Mouse (Mus musculus) subcutaneous adipose tissue, adult 2 months (tissue): Measurements from ENCODE around the gene Ptbp1. TPM values are rescaled to one million over a fixed set of nuclear protein-coding genes. Genes with fewer than 3 reads are reported as not detected.

Experiments used
- polyA plus RNA-seq: library from polyadenylated mRNA; depleted of rRNA; stranded (reverse); fragments of >200 nt; gene quantifications from 2 replicates; pipeline ENCODE4 v1.2.3, GENCODE M21; 2012; ENCODE audit warnings: low replicate concordance; rRNA removed

Ptbp1 gene
- 143 and 437 TPM in 2 replicates for polyA plus RNA-seq

GRCm38 (mm10) chr10:79853860-79854795 lies at the start of gene Ptbp1:
Gene Ptbp1, plus strand, starts transcription at chr10:79854427.

GRCm38 (mm10) chr10:79820782-79821181 lies 33.4 kb upstream of the Ptbp1 start, which contains the start of gene Misp:
Gene Misp, plus strand, starts transcription at chr10:79820989.

DNA sequence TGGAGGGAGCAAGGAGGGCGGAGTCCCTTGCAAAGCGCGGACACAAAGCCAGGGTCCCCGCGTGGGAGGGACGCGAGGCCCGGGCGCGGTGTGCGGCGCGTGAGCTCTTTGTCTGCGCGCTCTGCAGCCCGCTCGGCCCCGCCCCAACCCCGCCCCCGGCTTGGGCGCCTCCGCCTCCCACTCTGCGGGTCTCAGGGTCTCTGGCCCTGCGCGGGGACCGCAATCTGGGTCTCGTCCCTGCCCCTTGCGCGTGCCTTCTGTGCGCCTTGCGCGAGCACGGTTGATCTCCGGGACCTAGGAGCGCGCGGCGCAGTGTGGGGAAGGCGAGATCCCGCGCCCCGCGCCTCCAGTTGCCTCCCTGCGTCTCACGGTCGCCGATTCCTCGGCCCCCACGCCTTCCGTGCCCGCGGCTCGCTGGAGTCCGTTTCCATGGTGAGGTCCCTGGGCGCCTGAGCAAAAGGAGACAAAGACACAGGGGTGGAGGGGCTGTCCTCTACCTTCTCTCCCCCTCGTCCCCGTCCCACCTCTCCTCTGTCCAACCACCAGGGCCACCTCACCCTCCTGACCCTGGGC lies 20.1 kb downstream of the Ptbp1 start, which contains the start of the genes Prtn3 and Plppr3:
Gene Prtn3 (plus strand): TSS at position 187 of the 573 bp plus-strand sequence.
Gene Plppr3 (minus strand): TSS at position 345 of the 573 bp plus-strand sequence.

DNA sequence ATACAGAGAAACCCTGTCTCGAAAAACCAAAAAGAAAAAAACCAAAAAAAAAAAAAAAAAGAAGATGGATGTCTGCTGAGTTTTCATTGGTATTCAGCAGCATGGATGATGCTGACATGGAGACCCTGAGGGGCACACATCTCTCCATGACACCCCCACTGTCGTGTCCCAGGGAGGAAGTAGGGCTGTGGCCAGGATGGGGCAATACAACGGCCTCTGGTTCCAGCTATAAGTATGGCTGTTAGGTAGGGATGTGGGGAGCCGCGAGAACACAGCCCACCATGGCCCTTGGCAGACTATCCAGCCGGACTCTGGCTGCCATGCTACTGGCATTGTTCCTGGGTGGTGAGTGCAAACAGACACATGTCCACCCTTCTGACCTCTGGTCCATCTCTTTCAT lies 31.8 kb downstream of the Ptbp1 start, which contains the start of gene Elane:
Gene Elane (plus strand): TSS at position 194 of the 400 bp plus-strand sequence.

DNA sequence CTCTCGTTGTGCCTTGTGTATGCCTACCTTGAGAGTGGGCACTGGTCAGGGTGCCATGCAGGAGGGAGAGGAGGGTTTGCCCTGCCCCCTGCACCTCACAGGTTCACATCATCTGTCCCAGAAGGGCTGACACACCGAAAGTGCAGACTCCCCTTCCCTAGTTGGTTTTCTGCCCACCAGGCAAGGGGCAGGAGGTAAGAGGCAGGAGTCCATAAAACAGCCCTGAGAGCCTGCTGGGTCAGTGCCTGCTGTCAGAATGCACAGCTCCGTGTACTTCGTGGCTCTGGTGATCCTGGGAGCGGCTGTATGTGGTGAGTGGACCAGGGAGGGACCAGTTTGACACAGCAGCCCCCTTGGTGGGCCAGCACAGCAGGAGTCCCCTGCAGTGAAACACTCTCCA lies 36.4 kb downstream of the Ptbp1 start, which contains the start of gene Cfd:
Gene Cfd (plus strand): TSS at position 184 of the 400 bp plus-strand sequence.

DNA sequence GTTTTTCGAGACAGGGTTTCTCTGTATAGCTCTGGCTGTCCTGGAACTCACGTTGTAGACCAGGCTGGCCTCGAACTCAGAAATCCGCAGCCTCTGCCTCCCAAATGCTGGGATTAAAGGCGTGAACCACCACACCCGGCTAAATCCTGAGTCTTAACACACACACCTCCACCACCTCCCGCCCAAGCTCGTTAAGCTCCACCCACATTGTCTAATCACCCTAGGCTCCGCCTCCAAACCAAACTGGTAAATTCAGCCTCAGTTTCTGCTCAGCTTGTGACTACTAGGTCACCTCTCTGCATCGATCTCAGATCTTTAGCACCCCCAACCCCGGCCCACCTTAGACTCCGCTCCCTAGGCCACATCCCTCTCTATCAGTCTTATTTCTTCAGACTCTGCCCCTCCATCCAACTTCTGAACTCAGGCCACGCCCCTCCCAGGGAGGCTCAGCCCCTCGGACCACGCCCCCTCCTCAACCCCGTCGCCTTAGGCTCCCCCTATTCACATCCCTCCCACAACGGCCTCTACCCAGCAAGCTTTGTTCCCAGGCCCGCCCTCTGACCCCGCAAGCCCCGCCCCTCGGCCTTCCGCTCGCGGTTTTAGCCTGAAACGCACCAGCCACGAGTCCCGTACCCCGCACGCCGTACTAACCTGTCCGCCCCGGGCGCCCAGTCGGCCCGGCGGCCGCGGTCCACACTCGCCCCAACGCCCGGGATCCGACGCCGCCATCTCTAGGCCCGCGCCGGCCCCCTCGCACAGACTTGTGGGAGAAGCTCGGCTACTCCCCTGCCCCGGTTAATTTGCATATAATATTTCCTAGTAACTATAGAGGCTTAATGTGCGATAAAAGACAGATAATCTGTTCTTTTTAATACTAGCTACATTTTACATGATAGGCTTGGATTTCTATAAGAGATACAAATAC lies 54.2 kb downstream of the Ptbp1 start, which contains the start of gene Med16:
Gene Med16 (minus strand): TSS at position 757 of the 925 bp plus-strand sequence.

GRCm38 (mm10) chr10:79910556-79910955 lies 56.3 kb downstream of the Ptbp1 start, which contains the start of gene Gm26602:
Gene Gm26602, plus strand, starts transcription at chr10:79910856.

Other genes starting within 250 kb of the Ptbp1 start
- 0.11 and 0.67 TPM in 2 replicates for gene C2cd4c, start 240.4 kb upstream of the Ptbp1 start, polyA plus RNA-seq
- gene Shc2, start 216.5 kb upstream of the Ptbp1 start, polyA plus RNA-seq, result 11.9 and 35.3 TPM in 2 replicates
- gene Odf3l2, start 208.7 kb upstream of the Ptbp1 start, polyA plus RNA-seq, result not detected in 2 replicates
- 0.35 and 0.63 TPM in 2 replicates for gene Madcam1, start 189.9 kb upstream of the Ptbp1 start, polyA plus RNA-seq
- 53.3 and 65.9 TPM in 2 replicates for gene Tpgs1, start 185.1 kb upstream of the Ptbp1 start, polyA plus RNA-seq
- 199 and 244 TPM in 2 replicates for gene Cdc34, start 172.2 kb upstream of the Ptbp1 start, polyA plus RNA-seq
- 0.96 and 1.0 TPM in 2 replicates for gene Gzmm, start 165.4 kb upstream of the Ptbp1 start, polyA plus RNA-seq
- gene Bsg, start 149.9 kb upstream of the Ptbp1 start, polyA plus RNA-seq, result 629 and 760 TPM in 2 replicates
- 2.0 and 3.2 TPM in 2 replicates for gene Hcn2, start 137.8 kb upstream of the Ptbp1 start, polyA plus RNA-seq
- gene Polrmt, start 107.8 kb upstream of the Ptbp1 start, polyA plus RNA-seq, result 53.4 and 66.9 TPM in 2 replicates
- gene Fgf22, start 99.4 kb upstream of the Ptbp1 start, polyA plus RNA-seq, result 0.26 TPM in 1 of 2 replicates, not detected in the other
- gene Rnf126, start 87.5 kb upstream of the Ptbp1 start, polyA plus RNA-seq, result 70.2 and 152 TPM in 2 replicates
- 48.7 and 48.9 TPM in 2 replicates for gene Fstl3, start 77.2 kb upstream of the Ptbp1 start, polyA plus RNA-seq
- 0.17 and 0.19 TPM in 2 replicates for gene Prss57, start 63.5 kb upstream of the Ptbp1 start, polyA plus RNA-seq
- 79.5 and 127 TPM in 2 replicates for gene Palm, start 60.9 kb upstream of the Ptbp1 start, polyA plus RNA-seq
- gene Misp, start 33.4 kb upstream of the Ptbp1 start, polyA plus RNA-seq, result 0.53 and 9.3 TPM in 2 replicates
- 9.6 and 15.2 TPM in 2 replicates for gene Prtn3, start 20.0 kb downstream of the Ptbp1 start, polyA plus RNA-seq
- 32.9 and 40.1 TPM in 2 replicates for gene Plppr3, start 20.2 kb downstream of the Ptbp1 start, polyA plus RNA-seq
- gene Elane, start 31.8 kb downstream of the Ptbp1 start, polyA plus RNA-seq, result 1.6 and 3.3 TPM in 2 replicates
- 21,080 and 31,020 TPM in 2 replicates for gene Cfd, start 36.4 kb downstream of the Ptbp1 start, polyA plus RNA-seq
- 55.6 and 79.3 TPM in 2 replicates for gene Med16, start 54.5 kb downstream of the Ptbp1 start, polyA plus RNA-seq
- not detected in 2 replicates for gene Gm26602, start 56.4 kb downstream of the Ptbp1 start, polyA plus RNA-seq
- gene Kiss1r, start 62.5 kb downstream of the Ptbp1 start, polyA plus RNA-seq, result 9.9 and 10.5 TPM in 2 replicates
- 145 and 176 TPM in 2 replicates for gene R3hdm4, start 66.8 kb downstream of the Ptbp1 start, polyA plus RNA-seq
- gene Arid3a, start 72.6 kb downstream of the Ptbp1 start, polyA plus RNA-seq, result 3.0 and 9.3 TPM in 2 replicates
- gene Wdr18, start 105.7 kb downstream of the Ptbp1 start, polyA plus RNA-seq, result 46.4 and 57.2 TPM in 2 replicates
- gene Grin3b, start 116.3 kb downstream of the Ptbp1 start, polyA plus RNA-seq, result 0.10 and 0.13 TPM in 2 replicates
- 273 and 278 TPM in 2 replicates for gene Tmem259, start 129.9 kb downstream of the Ptbp1 start, polyA plus RNA-seq
- gene Cnn2, start 134.2 kb downstream of the Ptbp1 start, polyA plus RNA-seq, result 63.8 and 191 TPM in 2 replicates
- gene Abca7, start 142.1 kb downstream of the Ptbp1 start, polyA plus RNA-seq, result 15.1 and 17.4 TPM in 2 replicates
- 32.7 and 52.3 TPM in 2 replicates for gene Arhgap45, start 162.2 kb downstream of the Ptbp1 start, polyA plus RNA-seq
- gene Polr2e, start 185.4 kb downstream of the Ptbp1 start, polyA plus RNA-seq, result 154 and 220 TPM in 2 replicates
- 955 and 2,154 TPM in 2 replicates for gene Gpx4, start 192.7 kb downstream of the Ptbp1 start, polyA plus RNA-seq